Mouse (Mus musculus) inflammation-experienced regulatory T-cells, adult 6 months (primary cell): Measurements from ENCODE around the gene Gm10334. TPM values are rescaled to one million over a fixed set of nuclear protein-coding genes. Genes with fewer than 3 reads are reported as not detected.
"Not testable (repeated sequence)": the region's sequence is repeated elsewhere in the genome, so short reads cannot be mapped to it uniquely, and the experiment has no call there.

ENCODE experiments used
- ATAC-seq: one replicate; pipeline ENCODE4 v1.8.0; 2017
- polyA plus RNA-seq, 3 experiments: library from polyadenylated mRNA; unstranded; fragments of 100-300 nt; shearing (Covaris generic); gene quantifications; one replicate each; pipeline ENCODE4 v1.2.1; 2017

Gm10334 gene
- polyA plus RNA-seq: not detected

GRCm38 (mm10) chr6:41446045-41446444 is at the start of gene Gm10334:
TSS of gene Gm10334 (minus strand) at chr6:41446145.
- ATAC-seq: not testable (repeated sequence)

DNA sequence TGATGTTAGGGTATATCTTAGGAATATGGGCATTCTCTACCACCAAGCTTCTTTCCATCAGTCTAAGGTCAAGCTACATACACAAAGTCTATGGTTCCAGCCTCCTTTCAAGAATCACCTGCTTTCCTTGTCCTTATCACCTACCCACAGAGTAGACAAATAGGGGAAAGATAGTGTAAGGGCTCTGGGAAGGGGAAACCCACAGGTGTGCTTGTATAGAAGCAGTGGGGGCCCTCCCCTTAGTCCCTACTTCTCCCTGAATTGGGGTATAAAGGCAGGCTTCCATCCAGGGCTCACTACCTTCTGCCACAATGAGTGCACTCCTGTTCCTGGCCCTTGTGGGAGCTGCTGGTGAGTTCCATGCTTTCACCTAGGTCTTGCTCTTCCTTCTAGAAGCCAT is 12.7 kb upstream of the Gm10334 start, which contains the start of gene Prss1:
Prss1 (plus strand) TSS at position 301 of the 400 bp plus-strand sequence.
- ATAC-seq: not testable (repeated sequence)

DNA sequence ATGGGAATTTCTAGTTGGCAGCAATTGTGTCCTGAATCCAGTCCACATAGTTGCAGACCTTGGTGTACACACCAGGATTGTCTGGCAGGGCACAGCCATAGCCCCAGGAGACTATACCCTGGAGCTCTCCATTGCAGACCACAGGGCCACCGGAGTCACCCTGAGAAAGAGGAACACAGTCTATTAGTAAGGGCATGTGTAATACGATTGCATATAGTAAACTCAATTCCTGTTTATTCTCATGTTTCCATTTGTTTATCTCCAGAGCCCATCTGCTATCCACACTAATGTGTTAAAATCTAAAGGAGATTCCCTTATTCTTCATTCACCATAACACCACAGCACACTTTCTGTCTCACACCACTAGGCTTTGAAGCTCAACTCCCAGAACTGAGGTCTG is 3.7 kb downstream of the Gm10334 start:
- not testable (repeated sequence) for ATAC-seq

Other genes starting within 250 kb of the Gm10334 start
- gene Try4, start 143.9 kb downstream of the Gm10334 start, polyA plus RNA-seq: not detected
- gene Try5, start 129.3 kb downstream of the Gm10334 start, polyA plus RNA-seq: not detected
- gene Try10, start 92.0 kb downstream of the Gm10334 start, polyA plus RNA-seq: under 1 TPM in 2 of 3 experiments, not detected in 1; 0.60 to 0.70 TPM
- not detected for gene Prss3, start 68.5 kb downstream of the Gm10334 start, polyA plus RNA-seq
- gene Gm5771, start 53.8 kb downstream of the Gm10334 start, polyA plus RNA-seq: not detected
- not detected for gene Prss1, start 12.8 kb upstream of the Gm10334 start, polyA plus RNA-seq
- 1 to 10 TPM in 2 of 3 experiments, under 1 TPM in 1; 0.45 to 4.0 (median 2.7) TPM for gene Prss2, start 75.6 kb upstream of the Gm10334 start, polyA plus RNA-seq
- 10 to 100 TPM in 2 of 3 experiments, 1 to 10 TPM in 1; 9.4 to 20.7 (median 16.5) TPM for gene Ephb6, start 159.3 kb upstream of the Gm10334 start, polyA plus RNA-seq
- under 1 TPM; 0.25 to 0.74 (median 0.41) TPM for gene Trpv6, start 190.3 kb upstream of the Gm10334 start, polyA plus RNA-seq
- gene Trpv5, start 234.6 kb upstream of the Gm10334 start, polyA plus RNA-seq: not detected
- gene Llcfc1, start 238.3 kb upstream of the Gm10334 start, polyA plus RNA-seq: not detected